Mouse (Mus musculus): ENCODE results near the gene Gins2.

- TF ChIP-seq FLI1 (IDR thresholded peaks at IDR 0.05; ENCODE audit: low read length), result peak; percentile 67; the same call in 1 of the 2 replicates
- no peak for TF ChIP-seq GATA1 (IDR thresholded peaks at IDR 0.05; ENCODE audit: borderline replicate concordance, low read length)
Measured at GRCm38 (mm10) chr8:120588908-120589771, at the start of gene Gins2.

Data from megakaryocyte, embryonic 14.5 days (primary cell).